Mouse (Mus musculus) embryo, embryonic 10.5 days (tissue): ENCODE measurements at regions not wholly inside any gene's neighbourhood (a gene's known extent, or its start where the extent isn't known, plus 50 kb on each side); places are given as distances from the start of the nearest gene placed in this dataset.

Experiments used
- DNase-seq: peaks from one replicate; pipeline ENCODE4 v3.0.0-alpha.2; 2015; ENCODE audit warnings: low spot score

DNA sequence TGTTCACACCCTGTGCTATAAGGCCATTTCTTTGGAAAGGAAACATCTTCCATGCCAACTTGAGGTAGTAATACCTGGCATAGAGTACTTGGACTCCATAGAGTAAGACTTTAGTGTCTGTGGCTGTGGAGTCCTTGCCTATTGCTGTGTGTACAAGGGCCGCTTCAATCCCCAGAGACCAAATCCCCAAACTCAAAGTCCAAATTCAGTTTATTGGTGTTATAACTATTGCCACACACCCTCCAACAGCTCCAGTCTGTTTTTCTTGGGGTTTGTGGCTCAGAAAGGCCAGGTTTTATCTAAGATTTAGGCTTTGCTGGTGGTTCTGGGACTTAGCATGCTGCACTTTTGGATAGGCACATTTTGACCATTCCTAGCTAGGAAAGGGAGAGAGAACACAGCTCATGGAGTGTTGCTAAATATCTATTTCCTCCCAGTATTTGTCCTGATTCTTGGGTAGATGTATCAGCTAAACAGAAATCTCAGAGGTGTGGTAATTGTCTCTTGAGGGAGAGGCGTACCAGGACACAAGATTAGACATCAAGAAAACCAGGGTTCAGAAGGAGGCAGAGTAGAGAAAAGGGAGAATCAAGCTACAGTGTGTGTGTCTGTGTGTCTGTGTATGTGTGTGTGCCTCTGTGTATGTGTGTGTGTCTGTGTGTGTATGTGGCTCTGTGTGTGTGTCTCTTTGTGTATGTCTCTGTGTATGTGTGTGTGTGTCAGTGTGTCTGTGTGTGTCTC lies 65.3 kb upstream of the Parp11 start:
- no peak for DNase-seq

DNA sequence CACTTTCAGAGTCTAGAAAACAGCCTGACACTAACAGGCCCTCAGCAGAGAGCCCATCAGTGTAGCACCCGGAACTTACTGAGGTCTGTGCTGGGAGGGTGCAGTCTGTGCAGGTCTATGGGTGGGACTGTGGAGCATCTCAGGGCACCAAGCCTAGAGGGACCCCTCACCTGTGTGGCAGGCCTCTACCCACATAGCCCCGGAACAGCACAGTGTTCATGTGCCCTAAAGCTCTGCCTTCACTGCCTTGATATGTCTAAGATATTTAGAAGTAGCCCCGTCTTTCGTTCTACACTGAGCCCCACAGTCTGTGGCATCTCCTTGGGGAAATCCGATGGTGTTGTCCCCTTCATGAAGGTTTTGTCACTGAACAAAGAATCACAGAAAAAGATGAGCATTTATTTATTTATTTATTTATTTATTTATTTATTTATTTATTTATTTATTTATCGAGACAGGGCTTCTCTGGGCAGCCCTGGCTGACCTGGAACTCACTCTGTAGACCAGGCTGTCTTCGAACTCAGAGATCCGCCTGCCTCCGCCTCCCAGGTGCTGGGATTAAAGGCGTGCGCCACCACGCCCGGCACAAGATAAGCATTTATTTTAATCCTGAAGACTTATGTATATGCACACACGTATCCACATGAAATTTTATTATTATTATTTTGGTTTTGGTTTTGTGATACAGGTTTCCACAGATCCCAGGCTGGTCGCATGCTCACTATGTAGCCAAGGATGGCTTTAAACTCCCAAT lies 55.2 kb upstream of the Parp11 start:
- no peak for DNase-seq

DNA sequence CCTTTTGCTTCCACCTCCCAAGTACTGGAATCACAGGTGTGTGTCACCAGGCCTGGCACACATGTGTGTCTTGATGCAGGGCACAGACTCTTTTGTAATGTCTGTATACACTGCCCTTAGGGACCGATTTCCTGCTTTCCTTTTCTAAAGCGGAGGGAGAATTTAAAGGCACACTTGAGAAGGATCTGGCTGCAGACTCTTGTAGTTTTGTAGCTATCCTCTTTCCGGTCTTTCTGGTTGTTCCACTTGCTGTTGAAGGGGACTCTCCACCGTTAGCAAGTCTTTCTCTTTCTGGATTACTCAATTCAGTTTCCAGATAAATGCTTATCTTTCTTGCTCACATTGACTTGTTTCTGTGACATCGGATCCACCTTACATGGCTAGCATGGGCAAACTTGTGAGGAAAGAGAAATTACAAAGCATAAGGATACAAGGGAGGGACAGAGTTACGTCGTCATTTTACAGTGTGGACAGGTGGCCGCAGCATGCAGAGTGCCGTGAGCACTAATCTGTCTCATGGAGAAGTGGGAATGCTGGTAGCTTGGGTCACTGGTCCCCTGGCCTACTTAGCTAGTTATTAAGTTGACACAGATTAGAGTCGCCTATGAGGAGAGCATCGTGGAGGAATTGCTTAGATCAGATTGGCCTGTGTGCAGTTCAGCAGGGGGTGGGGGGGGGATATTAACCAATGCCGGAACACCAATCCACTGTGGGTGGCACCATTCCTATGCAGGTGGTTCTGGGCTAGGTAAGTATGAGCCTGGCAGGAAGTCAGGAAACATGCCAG lies 54.4 kb upstream of the Parp11 start:
- DNase-seq = no peak

DNA sequence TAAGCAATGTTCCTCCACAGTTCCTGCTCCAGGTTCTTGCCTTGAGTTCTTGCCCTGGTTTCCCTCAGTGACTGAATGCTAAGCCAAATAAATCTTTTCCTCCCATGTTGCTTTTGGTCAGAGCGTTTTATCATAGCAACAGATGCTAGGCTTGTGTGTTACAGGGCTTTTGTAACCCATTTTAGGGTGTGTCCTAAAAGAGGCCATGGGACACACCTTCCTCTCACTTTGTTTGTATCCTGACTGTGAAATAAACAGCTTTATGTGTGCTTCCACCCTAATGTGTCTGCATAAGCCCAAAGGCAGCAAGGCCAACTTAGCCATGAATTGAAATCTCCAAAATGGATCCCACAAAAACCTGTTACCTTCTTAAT lies 53.9 kb upstream of the Parp11 start:
- no peak for DNase-seq

DNA sequence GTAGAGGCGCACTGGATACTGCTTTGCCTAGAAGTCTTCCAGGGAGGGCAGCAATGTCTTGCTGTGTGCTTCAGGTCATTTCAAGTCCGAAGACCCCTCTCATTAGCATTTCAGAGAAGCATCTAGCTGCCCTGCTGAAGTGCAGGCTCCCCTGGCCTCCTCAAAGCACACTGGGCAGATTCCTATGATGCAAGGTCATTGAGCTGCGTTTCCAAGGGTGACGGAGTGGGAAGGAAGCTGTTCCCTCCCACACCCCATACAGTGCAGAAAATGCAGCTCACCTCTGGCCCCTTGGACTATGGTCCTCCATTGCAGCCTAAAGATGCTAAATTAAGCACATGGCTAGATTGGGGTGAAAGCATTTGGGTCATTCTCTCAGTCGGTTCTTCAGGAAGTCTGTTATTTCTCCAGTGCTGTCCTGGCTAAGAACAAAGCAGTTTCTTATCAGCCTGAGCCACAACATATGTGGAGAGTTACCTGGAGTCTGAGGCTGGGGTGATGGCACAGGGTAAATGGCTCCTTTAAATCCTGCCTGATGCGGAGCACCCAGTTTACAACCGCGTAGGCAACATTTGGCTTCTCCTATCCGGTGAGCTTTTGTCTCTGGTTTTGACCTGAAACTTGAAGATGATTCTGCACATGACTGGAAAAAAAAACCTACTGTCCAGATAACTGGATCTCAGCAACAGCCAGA lies 52.6 kb upstream of the Parp11 start:
- DNase-seq = peak; percentile 77
